Mouse (Mus musculus) frontal cortex, postnatal 25 days (tissue): ENCODE results near the gene Zfp800.
A peak's percentile ranks its signal among the peaks of the same experiment; 100 is the strongest.

Experiments used
- DNase-seq, 2 experiments: peaks; one replicate each; pipeline ENCODE4 v3.0.0; 2022; ENCODE audit warnings: low spot score in 2 of 2

The Zfp800 gene

GRCm38 (mm10) chr6:28309692-28310091, 88.1 kb downstream of the Zfp800 start:
- DNase-seq: no peak

GRCm38 (mm10) chr6:28308929-28309328, 88.9 kb downstream of the Zfp800 start:
- DNase-seq: no peak

GRCm38 (mm10) chr6:28306702-28307101, 91.1 kb downstream of the Zfp800 start:
- DNase-seq: no peak

- DNase-seq: no peak
These were observed 101.5 kb downstream of the Zfp800 start for GRCm38 (mm10) chr6:28296306-28296705.

GRCm38 (mm10) chr6:28295581-28295980, 102.2 kb downstream of the Zfp800 start:
- DNase-seq: no peak

GRCm38 (mm10) chr6:28292810-28293209, 105.0 kb downstream of the Zfp800 start:
- DNase-seq: no peak

- DNase-seq: peak; percentile 13 to 18
These were observed 117.9 kb downstream of the Zfp800 start for GRCm38 (mm10) chr6:28279886-28280285.

- DNase-seq: no peak
These were observed 135.6 kb downstream of the Zfp800 start for GRCm38 (mm10) chr6:28262198-28262621.

GRCm38 (mm10) chr6:28261307-28262197, 136.3 kb downstream of the Zfp800 start:
- peak; percentile 62 to 78 for DNase-seq

GRCm38 (mm10) chr6:28260425-28261191, 137.2 kb downstream of the Zfp800 start:
- no peak for DNase-seq

GRCm38 (mm10) chr6:28259750-28260149, 138.1 kb downstream of the Zfp800 start:
- DNase-seq: no peak

GRCm38 (mm10) chr6:28258440-28258839, 139.4 kb downstream of the Zfp800 start:
- no peak for DNase-seq

GRCm38 (mm10) chr6:28257772-28258171, 140.0 kb downstream of the Zfp800 start:
- DNase-seq: no peak

GRCm38 (mm10) chr6:28252790-28253189, 145.0 kb downstream of the Zfp800 start:
- DNase-seq: no peak

GRCm38 (mm10) chr6:28248211-28248610, 149.6 kb downstream of the Zfp800 start:
- no peak for DNase-seq

GRCm38 (mm10) chr6:28232618-28233361, 165.0 kb downstream of the Zfp800 start:
- no peak for DNase-seq

- DNase-seq: no peak
These were observed 169.7 kb downstream of the Zfp800 start for GRCm38 (mm10) chr6:28228085-28228484.

GRCm38 (mm10) chr6:28221017-28221416, 176.8 kb downstream of the Zfp800 start:
- DNase-seq: no peak

GRCm38 (mm10) chr6:28218386-28218785, 179.4 kb downstream of the Zfp800 start:
- DNase-seq: no peak

GRCm38 (mm10) chr6:28215268-28215954, 182.4 kb downstream of the Zfp800 start:
- peak; percentile 49 to 55 for DNase-seq

- DNase-seq: no peak
These were observed 183.0 kb downstream of the Zfp800 start for GRCm38 (mm10) chr6:28214658-28215267.
